ENCODE assay signal across 10 mouse cellular contexts in genomic region chr17:72448477-72448876, GRCm38 (mm10).
A peak's percentile ranks its signal among the peaks of the same experiment; 100 is the strongest.
DNase-seq lines count a peak whose midpoint lies in the region; ATAC-seq lines count a peak whose summit lies in the region.
"Had no signal": no experiment of that assay in that cellular context is flagged by ENCODE, and none has a peak within 500 bp of the region (broad histone marks: within the 10 kb centered on the region; RNA-seq: fewer than 3 reads in every experiment).

No protein-coding gene starts in this region.

- no peaks in the 10 kb centered on the region for H3K36me3 ChIP-seq in heart, embryonic 11.5 days (ENCODE audit: control insufficient read depth, insufficient read depth, low read length)
- H3K36me3 ChIP-seq in intestine, embryonic 15.5 days, result no peaks in the 10 kb centered on the region
- H3K36me3 ChIP-seq: heart, embryonic 13.5 days; limb, embryonic 10.5 days had no signal

- no peak overlapping the region for H3K4me2 ChIP-seq in heart, embryonic 11.5 days
- no peak overlapping the region for H3K4me2 ChIP-seq in intestine, embryonic 15.5 days (replicated peaks)
- H3K4me2 ChIP-seq: heart, embryonic 13.5 days had no signal

- no peaks in the 10 kb centered on the region for H3K27me3 ChIP-seq in heart, embryonic 11.5 days (ENCODE audit: control insufficient read depth, insufficient read depth, low read length)
- H3K27me3 ChIP-seq in intestine, embryonic 15.5 days (replicated peaks), result no peaks in the 10 kb centered on the region
- H3K27me3 ChIP-seq: heart, embryonic 13.5 days had no signal

- no peaks in the 10 kb centered on the region for H3K4me1 ChIP-seq in heart, embryonic 11.5 days (ENCODE audit: control insufficient read depth, insufficient read depth, low read length)
- no peaks in the 10 kb centered on the region for H3K4me1 ChIP-seq in intestine, embryonic 15.5 days (replicated peaks)
- H3K4me1 ChIP-seq: limb, embryonic 10.5 days had no signal

- ATAC-seq in heart, embryonic 11.5 days (replicated peaks; ENCODE audit: insufficient number of reproducible peaks, low FRiP score, low TSS enrichment), result no peak
- ATAC-seq in intestine, embryonic 15.5 days, result no peak

- 0 out of 2 replicates have a peak, but pooled peaks cover 3% of the 10 kb centered on the region for H3K9me3 ChIP-seq in heart, embryonic 11.5 days (replicated peaks; ENCODE audit: control insufficient read depth, low read length)
- H3K9me3 ChIP-seq in intestine, embryonic 15.5 days, result no peaks in the 10 kb centered on the region
- H3K9me3 ChIP-seq: heart, embryonic 13.5 days; limb, embryonic 10.5 days had no signal

- no peak overlapping the region for H3K9ac ChIP-seq in heart, embryonic 11.5 days (ENCODE audit: low read depth, low read length)
- no peak overlapping the region for H3K9ac ChIP-seq in intestine, embryonic 15.5 days
- H3K9ac ChIP-seq: heart, embryonic 13.5 days had no signal

- peak; percentile 50 to 62 for DNase-seq in heart, adult 18-20 months
- peak; percentile 56 for DNase-seq in adrenal gland, postnatal 14 days
- peak; percentile 78 for DNase-seq in gastrocnemius, postnatal 25 days
- peak; percentile 83 to 88 for DNase-seq in kidney, postnatal 25 days
- DNase-seq in layer of hippocampus, adult 9-11 months, result no peak
- DNase-seq in frontal cortex, postnatal 14 days (ENCODE audit: low spot score in 2 of 2), result no peak

- 65% methylated on average over 4 of the region's 4 CpGs for WGBS in heart, embryonic 11.5 days (ENCODE audit: insufficient replicate concordance)
- WGBS in intestine, embryonic 15.5 days, result 78% methylated on average over 4 of the region's 4 CpGs

- H3K4me3 ChIP-seq in heart, embryonic 11.5 days (ENCODE audit: low read depth, low read length), result no peak overlapping the region
- no peak overlapping the region for H3K4me3 ChIP-seq in intestine, embryonic 15.5 days (replicated peaks)
- H3K4me3 ChIP-seq: heart, embryonic 13.5 days; limb, embryonic 10.5 days had no signal

- H3K27ac ChIP-seq in heart, embryonic 11.5 days (ENCODE audit: low read depth, low read length), result no peak overlapping the region
- no peak overlapping the region for H3K27ac ChIP-seq in intestine, embryonic 15.5 days
- H3K27ac ChIP-seq: heart, embryonic 13.5 days; limb, embryonic 10.5 days had no signal

Comparison
In these comparisons a context has a peak if more than half of its experiments do, and no peak if none do; other contexts are left out.
1. DNase-seq: peak in heart, adult 18-20 months (2 of 2), adrenal gland, postnatal 14 days (single experiment), gastrocnemius, postnatal 25 days (single experiment) and kidney, postnatal 25 days (2 of 2); none in layer of hippocampus, adult 9-11 months (single experiment) and frontal cortex, postnatal 14 days (0 of 2).